Mouse (Mus musculus): ENCODE data around the gene Gm28230.
A peak's percentile ranks its signal among the peaks of the same experiment; 100 is the strongest.

The Gm28230 gene

DNA sequence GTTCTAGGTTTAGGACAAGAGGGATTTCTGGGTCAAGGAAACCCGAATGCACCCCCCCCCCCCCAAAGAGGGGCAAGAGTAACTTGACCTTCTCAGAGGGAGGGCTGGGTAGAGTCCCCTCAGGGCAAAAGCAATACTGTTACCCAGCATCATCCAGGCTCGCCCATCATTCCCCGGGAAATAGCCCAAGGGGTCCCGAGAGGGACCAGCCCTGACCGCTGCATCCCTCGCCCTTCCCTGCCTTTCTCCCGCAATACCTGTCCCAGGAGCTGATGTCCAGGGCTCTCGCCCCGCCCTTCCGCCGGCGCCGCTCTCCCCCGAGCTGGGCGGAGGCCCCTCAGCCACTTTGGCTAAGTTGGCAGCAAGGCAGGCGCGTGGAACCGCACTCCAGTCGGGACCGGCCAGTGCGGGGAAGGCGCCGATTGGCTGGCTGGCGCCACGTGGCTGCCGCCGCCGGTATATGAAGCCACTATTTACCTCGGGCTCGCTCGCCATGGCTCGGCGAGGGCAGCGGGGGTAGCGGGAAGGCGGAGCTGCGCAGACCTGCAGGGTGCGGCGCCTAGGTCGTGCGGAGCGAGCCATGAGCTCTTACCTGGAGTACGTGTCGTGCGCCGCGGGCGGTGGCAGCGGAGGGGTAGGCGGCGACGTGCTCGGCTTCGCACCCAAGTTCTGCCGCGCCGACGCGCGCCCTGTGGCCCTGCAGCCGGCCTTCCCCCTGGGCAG lies 36.2 kb downstream of the Gm28230 start, which contains the start of gene Hoxd1:
Gene Hoxd1 (plus strand): TSS at position 459 of the 723 bp plus-strand sequence.
- Histone ChIP-seq H3K27me3 (ENCODE audit: insufficient read depth, low read length) (peaks cover 84% of the 10 kb centered on the region), H3K36me3 (ENCODE audit: insufficient read depth, low read length) (no peaks in the 10 kb centered on the region), H3K9me3 (ENCODE audit: low read length) (no peaks in the 10 kb centered on the region), H3K4me1 (replicated peaks; ENCODE audit: low read depth, low read length) (peaks cover 6% of the 10 kb centered on the region), H3K4me3 (replicated peaks; ENCODE audit: low read length) (peak within 1 kb of the TSS; percentile 81)
- TF ChIP-seq NANOG (IDR thresholded peaks at IDR 0.05; ENCODE audit: borderline replicate concordance, low read length): no peak
- no peak for TF ChIP-seq POU5F1 (IDR thresholded peaks at IDR 0.05; ENCODE audit: borderline replicate concordance, low read length)
- no peak for TF ChIP-seq CTCF (conservative IDR thresholded peaks at IDR 0.05; ENCODE audit: low read length)

- Histone ChIP-seq H3K4me3 (replicated peaks; ENCODE audit: low read length) (peak overlapping the region; percentile 81), H3K36me3 (ENCODE audit: insufficient read depth, low read length) (no peaks in the 10 kb centered on the region), H3K27me3 (ENCODE audit: insufficient read depth, low read length) (peaks cover 79% of the 10 kb centered on the region), H3K9me3 (ENCODE audit: low read length) (no peaks in the 10 kb centered on the region), H3K4me1 (replicated peaks; ENCODE audit: low read depth, low read length) (peaks cover 6% of the 10 kb centered on the region)
- TF ChIP-seq POU5F1 (IDR thresholded peaks at IDR 0.05; ENCODE audit: borderline replicate concordance, low read length) (no peak), NANOG (IDR thresholded peaks at IDR 0.05; ENCODE audit: borderline replicate concordance, low read length) (no peak), CTCF (conservative IDR thresholded peaks at IDR 0.05; ENCODE audit: low read length) (no peak)
Observed at GRCm38 (mm10) chr2:74763245-74763735, 36.8 kb downstream of the Gm28230 start.

GRCm38 (mm10) chr2:74763976-74764375 lies 37.4 kb downstream of the Gm28230 start:
- Histone ChIP-seq H3K36me3 (ENCODE audit: insufficient read depth, low read length) (no peaks in the 10 kb centered on the region), H3K4me1 (replicated peaks; ENCODE audit: low read depth, low read length) (peaks cover 6% of the 10 kb centered on the region), H3K27me3 (ENCODE audit: insufficient read depth, low read length) (peaks cover 80% of the 10 kb centered on the region), H3K9me3 (ENCODE audit: low read length) (no peaks in the 10 kb centered on the region), H3K4me3 (replicated peaks; ENCODE audit: low read length) (peak overlapping the region; percentile 81)
- TF ChIP-seq CTCF (conservative IDR thresholded peaks at IDR 0.05; ENCODE audit: low read length) (no peak), NANOG (IDR thresholded peaks at IDR 0.05; ENCODE audit: borderline replicate concordance, low read length) (no peak), POU5F1 (IDR thresholded peaks at IDR 0.05; ENCODE audit: borderline replicate concordance, low read length) (no peak)

DNA sequence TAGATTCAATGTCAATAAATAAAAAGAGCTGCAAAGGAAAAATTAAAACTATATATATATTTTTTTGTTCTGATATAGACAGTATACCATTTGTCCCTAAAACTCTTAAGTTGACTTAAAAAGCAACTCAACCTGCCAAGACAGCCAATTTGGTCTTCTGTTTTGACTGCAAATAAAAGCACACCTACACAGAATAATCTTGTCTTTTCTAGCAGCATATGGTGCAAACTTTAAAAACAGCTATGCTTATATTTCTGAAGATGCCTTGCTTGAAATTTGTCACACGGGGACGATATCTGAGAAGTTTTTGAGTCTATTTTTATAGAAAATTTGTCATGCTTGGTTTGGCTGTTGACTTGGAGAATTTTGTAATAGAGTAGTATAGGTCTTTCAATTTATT lies 47.8 kb downstream of the Gm28230 start:
- H3K9me3 ChIP-seq (ENCODE audit: low read length): no peaks in the 10 kb centered on the region
- peaks cover 38% of the 10 kb centered on the region for H3K27me3 ChIP-seq (ENCODE audit: insufficient read depth, low read length)
- no peaks in the 10 kb centered on the region for H3K36me3 ChIP-seq (ENCODE audit: insufficient read depth, low read length)
- no peak for TF ChIP-seq NANOG (IDR thresholded peaks at IDR 0.05; ENCODE audit: borderline replicate concordance, low read length)
- peaks cover 5% of the 10 kb centered on the region for H3K4me1 ChIP-seq (replicated peaks; ENCODE audit: low read depth, low read length)
- H3K4me3 ChIP-seq (replicated peaks; ENCODE audit: low read length): no peak overlapping the region

DNA sequence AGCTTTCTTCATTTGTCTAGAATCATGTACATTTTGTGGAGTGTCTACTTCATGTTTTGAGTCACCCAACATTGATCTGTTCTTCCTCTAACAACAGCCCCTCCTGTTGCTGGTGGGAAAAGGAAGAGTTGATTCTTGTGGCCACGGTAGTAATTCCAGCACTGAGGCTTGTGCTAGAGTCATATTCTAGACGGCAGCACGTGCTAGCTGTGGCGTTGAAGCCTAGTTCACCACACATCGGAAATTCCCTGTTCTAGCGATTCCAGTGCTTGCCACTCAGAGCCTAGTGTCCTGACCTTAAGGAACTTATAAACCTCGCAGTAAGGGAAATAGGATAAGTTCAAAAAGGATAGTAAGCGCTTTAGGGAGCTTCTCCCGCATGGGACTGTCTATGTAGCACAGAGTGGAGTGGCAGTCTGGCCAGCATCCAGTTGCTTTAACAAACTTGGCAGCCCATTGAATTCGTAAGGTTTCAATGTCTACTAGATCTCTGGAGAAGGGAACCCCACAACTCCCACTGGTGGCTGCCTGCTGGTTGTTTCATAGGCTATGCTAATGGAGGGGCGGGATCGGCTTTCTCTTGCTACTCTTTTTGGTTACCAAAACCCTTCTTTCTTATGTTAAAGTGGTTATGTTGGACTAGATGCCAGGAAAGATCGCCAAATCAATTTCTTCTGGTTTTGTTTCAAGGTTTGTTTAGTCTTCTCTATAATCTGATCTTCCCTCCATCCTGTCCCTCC lies 51.2 kb downstream of the Gm28230 start:
- TF ChIP-seq POU5F1 (IDR thresholded peaks at IDR 0.05; ENCODE audit: borderline replicate concordance, low read length) (0 out of 2 replicates have a peak, but pooled peaks have one; percentile 21), NANOG (IDR thresholded peaks at IDR 0.05; ENCODE audit: borderline replicate concordance, low read length) (no peak)
- Histone ChIP-seq H3K4me1 (replicated peaks; ENCODE audit: low read depth, low read length) (peaks cover 9% of the 10 kb centered on the region), H3K27me3 (ENCODE audit: insufficient read depth, low read length) (peaks cover 34% of the 10 kb centered on the region), H3K9me3 (ENCODE audit: low read length) (no peaks in the 10 kb centered on the region; the same call in 1 of the 2 replicates), H3K36me3 (ENCODE audit: insufficient read depth, low read length) (no peaks in the 10 kb centered on the region), H3K4me3 (replicated peaks; ENCODE audit: low read length) (no peak overlapping the region)

GRCm38 (mm10) chr2:74781386-74781785 lies 54.9 kb downstream of the Gm28230 start:
- H3K4me3 ChIP-seq (replicated peaks; ENCODE audit: low read length): no peak overlapping the region
- TF ChIP-seq NANOG (IDR thresholded peaks at IDR 0.05; ENCODE audit: borderline replicate concordance, low read length): no peak
- TF ChIP-seq POU5F1 (IDR thresholded peaks at IDR 0.05; ENCODE audit: borderline replicate concordance, low read length): no peak
- TF ChIP-seq CTCF (conservative IDR thresholded peaks at IDR 0.05; ENCODE audit: low read length): no peak
- no peaks in the 10 kb centered on the region for H3K36me3 ChIP-seq (ENCODE audit: insufficient read depth, low read length)
- no peaks in the 10 kb centered on the region; the same call in 1 of the 2 replicates for H3K9me3 ChIP-seq (ENCODE audit: low read length)
- H3K27me3 ChIP-seq (ENCODE audit: insufficient read depth, low read length): peaks cover 27% of the 10 kb centered on the region
- peaks cover 9% of the 10 kb centered on the region for H3K4me1 ChIP-seq (replicated peaks; ENCODE audit: low read depth, low read length)

GRCm38 (mm10) chr2:74795531-74795930 lies 69.0 kb downstream of the Gm28230 start:
- no peak overlapping the region for H3K4me3 ChIP-seq (replicated peaks; ENCODE audit: low read length)
- peaks cover 9% of the 10 kb centered on the region for H3K4me1 ChIP-seq (replicated peaks; ENCODE audit: low read depth, low read length)
- H3K9me3 ChIP-seq (ENCODE audit: low read length): no peaks in the 10 kb centered on the region
- TF ChIP-seq POU5F1 (IDR thresholded peaks at IDR 0.05; ENCODE audit: borderline replicate concordance, low read length) (no peak), CTCF (conservative IDR thresholded peaks at IDR 0.05; ENCODE audit: low read length) (no peak), NANOG (IDR thresholded peaks at IDR 0.05; ENCODE audit: borderline replicate concordance, low read length) (no peak)
- no peaks in the 10 kb centered on the region for H3K36me3 ChIP-seq (ENCODE audit: insufficient read depth, low read length)
- H3K27me3 ChIP-seq (ENCODE audit: insufficient read depth, low read length): no peaks in the 10 kb centered on the region

Data from E14TG2a.4 (cell line).